In the genomic region with DNA sequence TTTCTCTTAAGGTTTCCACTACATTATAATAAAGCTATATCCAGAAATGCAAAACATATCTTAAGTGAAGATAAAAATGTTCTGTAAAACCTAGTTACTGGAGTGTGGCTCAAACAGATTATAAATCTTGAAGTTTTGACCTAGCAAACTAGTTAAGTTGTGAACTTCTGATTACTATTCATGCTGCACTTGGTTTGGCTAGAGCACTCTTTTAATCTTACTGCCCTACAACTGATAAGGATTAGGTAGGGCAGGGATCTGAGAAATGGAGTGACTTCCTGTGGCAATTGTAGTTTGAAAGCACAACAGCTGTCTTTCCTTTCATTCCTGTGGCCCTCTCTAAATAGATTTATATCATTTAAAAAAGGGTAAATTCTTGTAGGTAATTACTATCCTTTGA, we compare ENCODE assay signal across 16 mouse cellular contexts. TPM values are rescaled to one million over a fixed set of nuclear protein-coding genes. Genes with fewer than 3 reads are reported as not detected.
"Had no signal": no experiment of that assay in that cellular context is flagged by ENCODE, and none has a peak within 500 bp of the region (broad histone marks: within the 10 kb centered on the region; RNA-seq: fewer than 3 reads in every experiment).

No protein-coding gene starts in this region.

- H3K27me3 ChIP-seq: midbrain, embryonic 13.5 days; neural tube, embryonic 12.5 days; stomach, embryonic 15.5 days had no signal

- H3K9me3 ChIP-seq: midbrain, embryonic 13.5 days; neural tube, embryonic 12.5 days; stomach, embryonic 15.5 days had no signal

- H3K27ac ChIP-seq: neural tube, embryonic 12.5 days; stomach, postnatal 0 days had no signal

- H3K36me3 ChIP-seq: midbrain, embryonic 13.5 days; neural tube, embryonic 12.5 days had no signal

- DNase-seq: lung, adult 18-20 months; lung, embryonic 14.5 days; lung, postnatal 10 days; lung, postnatal 4 days; right cerebral cortex, postnatal 14 days; thymus, postnatal 25 days had no signal

RNA-seq across cellular contexts. Expression of a gene that starts 1.4 kb away (rescaled TPM):
- polyA plus RNA-seq: liver, adult 2 months had no signal

RNA-seq across cellular contexts. Expression of a gene that starts 23.8 kb away (rescaled TPM):
- total RNA-seq: liver, adult 2 months; megakaryocyte, adult 5-6 weeks; megakaryocyte-erythroid progenitor cell, adult 5-6 weeks; neutrophil, adult 5-6 weeks had no signal
- polyA plus RNA-seq: liver, adult 2 months; spleen, adult 2 months; thymus, adult 2 months had no signal
